Mouse (Mus musculus): ENCODE measurements around the gene Naa38. TPM values are rescaled to one million over a fixed set of nuclear protein-coding genes. Genes with fewer than 3 reads are reported as not detected.

The Naa38 gene
- total RNA-seq, 2 experiments from 2014 or later: 94.0 to 113 TPM

DNA sequence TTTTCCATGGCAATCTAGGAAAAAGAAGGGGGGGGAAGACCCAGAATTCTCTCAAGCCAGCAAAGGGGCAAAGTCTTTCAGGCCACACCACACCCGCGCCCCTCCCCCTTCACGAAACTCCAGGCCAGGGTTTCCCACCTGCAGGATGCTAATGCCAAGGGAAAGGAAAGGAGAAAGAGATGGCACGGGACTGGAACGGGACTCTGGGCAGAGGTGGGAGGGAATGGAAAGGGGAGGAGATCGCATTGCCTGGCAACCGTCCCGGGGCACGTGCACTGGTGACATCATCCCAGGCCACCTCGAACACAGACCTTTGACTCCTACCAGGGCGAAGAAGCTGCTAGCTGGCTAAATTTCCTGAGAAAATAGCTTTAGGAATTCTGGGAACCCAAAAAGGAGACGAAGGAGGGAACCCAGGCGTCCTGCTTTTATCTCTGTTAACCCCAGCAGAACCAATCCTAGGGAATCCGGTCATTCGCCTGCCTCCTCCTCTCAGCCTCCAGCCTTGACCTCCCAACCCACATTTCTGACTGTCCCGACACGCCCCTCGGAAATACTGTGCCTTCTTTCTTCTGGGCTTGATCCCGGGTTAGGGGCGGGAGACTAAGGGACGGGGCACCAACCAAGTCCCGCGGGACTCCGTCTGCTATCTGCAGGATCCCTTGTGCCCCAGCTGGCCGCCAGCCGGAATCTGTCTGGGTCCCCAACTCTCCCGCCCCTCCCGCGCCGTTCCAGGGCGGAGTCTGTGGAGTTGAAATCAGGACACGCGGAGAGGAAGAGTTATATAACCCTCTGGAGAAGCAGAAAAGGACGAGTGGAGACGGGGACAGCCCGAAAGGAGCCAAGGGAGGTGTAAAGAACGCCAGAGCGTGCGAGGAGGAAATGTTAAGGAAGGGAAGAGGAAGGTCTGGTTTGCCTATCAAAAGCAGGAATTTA is 22.4 kb downstream of the Naa38 start:
- intact Hi-C loops (cut with DNase I): loop anchor here (1.0 to 10.0 kb wide), 4 partner anchors 7 to 247 kb away; partner anchors contain the start of genes Cd68, Mpdu1, Trp53 and Wrap53
- peak; percentile 85 to 87 for DNase-seq (ENCODE audit: extremely low spot score in 1 of 2, low spot score in 2 of 2)
- Histone ChIP-seq H3K4me3 (peak overlapping the region; percentile 57), H3K27ac (peak overlapping the region; percentile 99)
- TF ChIP-seq CTCF (IDR thresholded peaks at IDR 0.05): no peak

DNA sequence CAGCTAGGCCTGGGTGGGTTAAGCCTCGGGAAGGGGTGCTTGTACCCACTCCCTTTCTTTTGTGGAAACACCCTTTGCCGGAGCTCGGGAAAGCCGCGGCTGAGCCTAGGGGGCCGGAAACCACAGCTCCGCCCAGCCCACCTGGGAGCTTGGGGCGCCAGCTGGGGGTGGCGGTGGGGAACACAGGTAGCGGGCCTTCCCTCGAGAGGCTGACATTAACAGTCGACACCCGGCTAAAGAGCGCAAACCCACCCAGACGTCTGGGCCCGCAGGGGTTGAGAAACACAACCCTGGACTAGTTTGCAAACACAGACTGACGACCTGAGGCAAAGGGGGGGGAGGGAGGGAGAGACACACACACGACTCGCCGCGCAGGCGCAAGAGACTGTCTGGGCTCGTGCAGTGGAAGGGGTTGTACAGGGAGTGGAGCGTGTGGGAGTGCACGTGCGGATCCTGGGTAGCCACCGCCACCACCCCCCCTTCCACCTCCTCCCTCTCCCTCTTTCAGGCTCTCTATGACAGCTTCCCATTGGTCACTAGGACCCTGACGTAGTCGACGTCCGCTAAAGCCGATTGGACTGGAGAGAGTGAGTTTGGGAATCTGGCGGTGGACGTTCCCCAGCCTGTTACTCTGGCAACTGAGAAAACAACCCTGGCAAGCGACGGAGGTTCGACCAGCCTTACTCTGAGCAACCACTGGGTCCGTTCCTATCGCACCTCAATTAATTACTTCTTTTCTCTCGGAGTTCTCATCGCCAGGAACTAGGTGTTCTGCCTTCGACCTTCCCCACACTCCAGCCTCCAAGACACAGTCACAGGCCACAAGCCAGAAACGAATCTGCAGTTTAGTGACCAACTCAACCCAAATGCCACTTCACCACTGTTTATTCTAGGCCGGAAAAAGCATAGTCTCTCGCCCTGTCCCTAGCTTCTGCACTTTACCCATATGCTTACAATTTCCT is 23.5 kb downstream of the Naa38 start:
- intact Hi-C loops (cut with DNase I): loop anchor here (1.0 to 10.0 kb wide), 3 partner anchors 8 to 246 kb away; partner anchors contain the start of genes Cd68, Mpdu1, Trp53 and Wrap53
- Histone ChIP-seq H3K4me3 (peak overlapping the region; percentile 57), H3K27ac (peak overlapping the region; percentile 99)
- TF ChIP-seq CTCF (IDR thresholded peaks at IDR 0.05): no peak; the same call in 1 of the 2 replicates
- DNase-seq (ENCODE audit: extremely low spot score in 1 of 2, low spot score in 2 of 2): peak; percentile 82 to 89

DNA sequence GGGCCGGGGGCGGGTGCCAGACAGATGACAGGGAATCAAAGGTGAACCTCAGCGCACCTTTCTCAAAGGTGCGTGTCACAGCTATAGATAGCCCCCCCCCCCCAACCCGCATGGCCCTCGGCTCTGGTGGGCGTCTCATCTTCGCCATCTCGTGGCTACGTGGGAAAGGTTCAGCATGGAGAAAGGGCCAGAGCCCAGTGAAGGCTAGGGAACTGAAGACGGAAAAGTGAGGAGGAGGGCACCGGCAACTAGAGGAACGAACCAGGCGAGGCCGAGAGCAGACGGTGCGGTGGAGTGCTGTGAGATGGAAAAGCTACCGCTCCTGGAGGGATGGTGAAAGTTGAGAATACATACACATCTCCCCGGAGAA is 24.1 kb downstream of the Naa38 start:
- no peak for DNase-seq (ENCODE audit: extremely low spot score in 1 of 2, low spot score in 2 of 2)
- TF ChIP-seq CTCF (IDR thresholded peaks at IDR 0.05): peak; percentile 39
- H3K27ac ChIP-seq: peak overlapping the region; percentile 99
- intact Hi-C loops (cut with DNase I): loop anchor here (5.0 to 10.0 kb wide), 2 partner anchors 163 to 245 kb away; partner anchors contain the start of genes Cd68, Mpdu1, Trp53 and Wrap53
- H3K4me3 ChIP-seq: peak overlapping the region; percentile 57

DNA sequence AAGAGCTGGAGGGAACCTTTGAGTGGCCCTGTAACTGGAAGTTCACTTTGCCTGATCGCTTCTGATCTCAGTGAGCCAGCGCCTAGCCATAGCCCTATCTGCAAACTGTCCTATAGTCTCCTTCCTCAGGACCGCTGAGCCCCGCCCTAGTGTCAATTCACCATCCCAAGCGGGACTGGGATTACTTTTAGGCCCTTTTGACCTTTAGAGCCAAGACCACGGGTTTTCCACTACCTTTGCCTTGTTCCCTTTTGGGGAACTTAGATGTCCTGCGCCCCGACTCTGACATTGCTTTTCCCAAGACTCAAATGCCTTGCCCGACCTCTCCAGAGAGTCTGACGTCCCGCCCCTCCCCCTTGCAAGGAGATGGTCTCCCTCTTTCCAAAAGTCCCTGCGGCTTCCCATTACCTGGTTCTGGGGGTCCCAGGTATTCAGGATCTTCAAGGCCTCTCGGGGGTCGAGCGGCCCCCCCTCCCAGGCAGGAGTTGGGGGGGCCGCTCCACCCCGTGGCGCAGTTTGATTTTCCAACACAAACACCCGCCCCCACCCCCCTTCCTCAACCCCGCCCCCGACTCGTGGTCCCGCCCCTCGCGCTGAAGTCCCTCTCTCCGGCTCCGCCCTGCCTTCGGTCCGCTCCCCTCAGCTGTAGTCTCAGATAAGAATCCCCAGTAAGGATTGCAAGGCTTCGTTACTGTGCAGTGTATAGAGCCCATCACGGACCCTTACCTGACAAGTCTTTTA is 24.7 kb downstream of the Naa38 start:
- no peak for TF ChIP-seq CTCF (IDR thresholded peaks at IDR 0.05)
- H3K4me3 ChIP-seq: peak overlapping the region; percentile 57
- no peak for DNase-seq (ENCODE audit: extremely low spot score in 1 of 2, low spot score in 2 of 2)
- peak overlapping the region; percentile 99; the same call in 1 of the 2 replicates for H3K27ac ChIP-seq
- intact Hi-C loops (cut with DNase I): loop anchor here (5.0 to 10.0 kb wide), 2 partner anchors 162 to 245 kb away; partner anchors contain the start of genes Cd68, Mpdu1, Trp53 and Wrap53

DNA sequence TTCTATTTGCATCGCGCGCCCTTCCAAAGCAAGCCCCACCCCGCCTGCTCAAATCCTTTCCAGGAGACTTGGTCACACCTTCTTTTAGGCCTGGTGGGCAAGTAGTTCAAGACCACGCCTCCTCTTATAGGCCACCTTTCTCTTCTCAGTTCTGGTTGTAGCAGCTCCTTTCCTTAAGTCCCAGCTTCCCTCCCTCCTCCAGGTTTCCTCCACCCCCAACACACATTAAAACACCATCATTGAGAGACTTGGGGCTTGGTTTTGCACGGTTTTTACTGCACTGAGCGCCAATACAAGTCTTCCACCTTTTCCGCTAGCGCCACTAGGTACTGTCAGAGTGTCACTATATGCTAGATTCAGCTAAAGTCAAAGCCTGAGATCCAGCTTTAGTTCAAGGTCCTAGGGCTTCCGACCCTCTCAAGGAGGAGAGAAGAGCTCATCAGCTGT is 25.3 kb downstream of the Naa38 start:
- intact Hi-C loops (cut with DNase I): no loop called here
- DNase-seq (ENCODE audit: extremely low spot score in 1 of 2, low spot score in 2 of 2): no peak
- Histone ChIP-seq H3K4me3 (peak overlapping the region; percentile 57; the same call in 1 of the 2 replicates), H3K27ac (no peak overlapping the region)
- no peak for TF ChIP-seq CTCF (IDR thresholded peaks at IDR 0.05)

DNA sequence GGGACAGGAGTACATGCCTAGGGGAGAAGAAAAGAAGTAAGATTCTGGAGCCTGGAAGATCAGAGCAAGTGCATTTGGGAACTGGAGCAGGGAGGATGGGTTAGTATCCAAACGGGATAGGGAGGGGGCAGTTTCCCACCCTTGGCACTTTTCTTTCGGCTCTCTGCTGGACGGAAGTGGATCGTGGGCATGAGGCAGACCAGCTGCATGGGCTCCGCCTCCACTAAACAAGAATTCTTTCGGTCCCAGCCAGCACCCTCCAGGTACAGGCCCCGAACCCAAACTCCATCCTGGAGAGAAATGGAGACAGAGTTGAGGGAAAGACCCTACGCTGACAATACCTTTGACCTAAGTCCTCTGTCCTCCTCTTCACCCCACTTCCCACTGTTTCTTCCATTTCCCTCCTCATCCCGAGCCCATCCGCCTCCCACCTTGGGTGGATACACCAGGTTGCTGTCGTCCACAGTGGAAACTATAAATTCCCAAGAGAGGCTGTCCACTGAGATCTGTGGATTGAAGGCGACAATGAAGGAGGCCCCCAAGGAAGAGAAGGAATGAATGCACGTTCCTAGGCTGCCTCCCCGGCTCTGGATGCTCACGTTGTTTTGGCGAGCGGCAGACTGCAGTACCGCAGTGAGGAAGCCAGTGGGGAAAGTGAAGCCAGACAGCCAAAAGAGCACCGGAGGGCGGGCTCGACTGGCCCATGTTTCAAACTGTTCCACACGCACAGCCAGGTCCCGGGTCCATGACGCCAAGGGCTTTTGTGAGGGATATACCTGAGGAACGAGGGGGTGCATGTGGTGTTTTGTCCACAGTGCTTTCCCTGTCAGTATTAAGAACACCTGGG is 26.1 kb downstream of the Naa38 start:
- intact Hi-C loops (cut with DNase I): no loop called here
- TF ChIP-seq CTCF (IDR thresholded peaks at IDR 0.05): no peak
- Histone ChIP-seq H3K4me3 (no peak overlapping the region), H3K27ac (no peak overlapping the region)
- DNase-seq (ENCODE audit: extremely low spot score in 1 of 2, low spot score in 2 of 2): no peak

DNA sequence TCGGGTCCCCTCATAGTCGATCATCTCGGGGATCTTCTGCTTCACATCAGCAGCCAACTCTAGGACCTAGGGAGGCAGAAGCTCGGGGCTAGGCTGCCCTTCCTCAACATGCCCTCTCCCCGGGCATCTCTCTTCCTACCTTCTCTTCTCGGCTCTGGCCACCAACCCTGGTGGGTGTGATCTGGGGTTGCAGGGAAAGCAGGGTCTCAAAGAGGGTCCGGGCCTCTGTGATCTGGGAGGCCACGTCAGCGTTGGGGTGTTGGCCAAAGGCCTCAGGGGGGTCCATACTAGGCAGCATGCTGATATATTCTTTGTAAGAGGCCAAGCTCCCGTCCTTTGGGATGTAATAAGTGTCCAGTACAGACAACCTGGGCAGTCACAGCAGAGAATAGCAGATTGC is 27.6 kb downstream of the Naa38 start:
- Histone ChIP-seq H3K27ac (no peak overlapping the region), H3K4me3 (no peak overlapping the region)
- DNase-seq (ENCODE audit: extremely low spot score in 1 of 2, low spot score in 2 of 2): no peak
- intact Hi-C loops (cut with DNase I): no loop called here
- TF ChIP-seq CTCF (IDR thresholded peaks at IDR 0.05): no peak

DNA sequence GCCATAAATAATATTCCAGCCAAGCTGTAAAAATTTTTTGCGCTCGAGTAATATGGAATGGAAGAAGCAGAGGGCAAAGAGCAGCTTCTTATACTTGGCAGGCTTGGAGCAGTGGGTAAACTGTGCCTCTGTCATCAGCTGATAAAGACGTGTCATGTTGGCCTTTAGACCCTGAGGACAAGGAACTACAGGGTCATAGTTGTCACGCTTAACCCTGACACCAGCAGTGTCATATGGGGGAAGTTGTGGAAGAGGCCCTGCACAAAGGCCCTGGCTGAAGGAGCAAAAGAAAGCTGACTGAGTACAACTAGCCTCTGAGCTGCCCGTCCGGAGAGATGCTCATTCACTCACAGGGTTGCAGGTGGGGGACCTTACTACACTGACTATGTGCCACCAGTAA is 28.6 kb downstream of the Naa38 start:
- intact Hi-C loops (cut with DNase I): no loop called here
- H3K4me3 ChIP-seq: no peak overlapping the region
- H3K27ac ChIP-seq: no peak overlapping the region
- no peak for TF ChIP-seq CTCF (IDR thresholded peaks at IDR 0.05)
- no peak for DNase-seq (ENCODE audit: extremely low spot score in 1 of 2, low spot score in 2 of 2)

DNA sequence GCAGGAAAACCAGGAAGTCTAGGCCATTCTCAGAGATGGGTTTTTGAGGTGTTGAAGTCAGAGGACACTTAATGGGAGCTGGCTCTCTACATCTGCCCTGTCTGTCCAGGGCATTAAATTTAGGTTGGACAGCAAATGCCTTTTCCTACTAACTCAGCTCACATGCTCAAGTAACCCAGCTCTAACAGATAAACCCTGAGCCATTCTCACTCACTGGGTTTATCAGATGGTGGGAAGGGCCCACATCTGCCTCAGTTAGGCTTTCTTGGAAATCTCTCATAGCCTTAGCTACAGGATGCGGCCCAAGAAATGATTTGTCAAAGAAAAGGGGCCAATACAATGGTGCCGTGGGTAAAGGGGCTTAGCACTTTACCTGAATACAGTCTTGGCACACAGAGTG is 31.0 kb downstream of the Naa38 start:
- no peak for DNase-seq (ENCODE audit: extremely low spot score in 1 of 2, low spot score in 2 of 2)
- no peak for TF ChIP-seq CTCF (IDR thresholded peaks at IDR 0.05)
- intact Hi-C loops (cut with DNase I): no loop called here
- H3K4me3 ChIP-seq: no peak overlapping the region
- H3K27ac ChIP-seq: no peak overlapping the region

DNA sequence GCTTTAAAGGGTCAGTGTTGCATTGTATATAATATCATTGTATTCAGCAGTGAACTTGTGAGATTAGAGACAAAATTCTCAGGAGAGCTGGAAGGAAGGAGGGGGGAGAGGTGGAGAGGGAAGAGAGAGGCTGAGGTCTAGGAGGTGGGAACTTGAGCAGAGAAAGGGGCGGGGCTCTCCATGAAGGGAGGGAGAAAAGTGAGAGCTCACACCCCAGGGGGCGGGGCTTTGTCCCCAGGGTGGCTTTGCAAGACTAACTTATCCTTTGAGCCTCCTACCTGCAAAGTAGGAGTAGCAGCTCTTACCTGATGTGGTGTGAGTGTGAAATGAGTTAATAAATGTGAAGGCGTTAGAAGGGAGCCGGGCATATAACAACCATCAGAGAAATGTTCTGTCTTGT is 33.5 kb downstream of the Naa38 start:
- Histone ChIP-seq H3K27ac (no peak overlapping the region), H3K4me3 (no peak overlapping the region)
- intact Hi-C loops (cut with DNase I): no loop called here
- TF ChIP-seq CTCF (IDR thresholded peaks at IDR 0.05): no peak
- no peak for DNase-seq (ENCODE audit: extremely low spot score in 1 of 2, low spot score in 2 of 2)

Data from left cerebral cortex, adult 2 months (tissue).